Mouse (Mus musculus) lung, postnatal 0 days (tissue): ENCODE results near the gene Gm10073.

Experiments used
- CTCF ChIP-seq: IDR thresholded peaks from 2 replicates; pipeline ENCODE4 v1.5.1; 2016; ENCODE audit warnings: antibody characterized with exemption, mild to moderate bottlenecking
- EP300 ChIP-seq: IDR thresholded peaks from 2 replicates; pipeline ENCODE4 v1.6.1; 2016; ENCODE audit warnings: antibody characterized with exemption, mild to moderate bottlenecking, control low read depth

- TF ChIP-seq CTCF (peak; percentile 71), EP300 (no peak)
These were observed 42.7 kb downstream of the Gm10073 start for GRCm38 (mm10) chr8:106530566-106530965.
